Mouse (Mus musculus): ENCODE data around the gene Rab11b.

DNA sequence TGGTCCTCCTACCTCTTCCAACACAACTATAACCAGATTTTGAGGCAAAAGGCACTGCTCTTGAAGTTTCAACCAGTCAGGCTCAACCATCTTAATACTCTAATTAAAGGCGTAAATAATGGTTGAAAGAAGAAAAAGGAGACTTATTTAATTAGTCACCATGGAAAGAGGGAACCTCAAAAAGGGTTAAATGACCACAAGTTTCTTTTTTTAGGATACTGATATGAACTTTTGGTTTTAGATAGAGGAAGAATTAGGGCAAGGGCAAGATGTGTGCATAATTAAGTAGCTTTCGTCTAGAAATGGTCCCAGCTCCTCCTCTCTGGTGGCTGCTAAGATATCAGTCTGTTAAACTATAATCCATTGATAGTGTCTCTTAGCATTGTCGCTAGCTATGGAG, 6.1 kb upstream of the Rab11b start:
- TF ChIP-seq CTCF (conservative IDR thresholded peaks at IDR 0.05; ENCODE audit: low read length) (no peak), POU5F1 (IDR thresholded peaks at IDR 0.05; ENCODE audit: borderline replicate concordance, low read length) (no peak), NANOG (IDR thresholded peaks at IDR 0.05; ENCODE audit: borderline replicate concordance, low read length) (no peak)

All from E14TG2a.4 (cell line).